Mouse (Mus musculus): Measurements from ENCODE around the gene Cdkn1a. TPM values are rescaled to one million over a fixed set of nuclear protein-coding genes. Genes with fewer than 3 reads are reported as not detected.

The Cdkn1a gene
- polyA plus RNA-seq, 1 experiment from 2014 or later: 184 TPM

DNA sequence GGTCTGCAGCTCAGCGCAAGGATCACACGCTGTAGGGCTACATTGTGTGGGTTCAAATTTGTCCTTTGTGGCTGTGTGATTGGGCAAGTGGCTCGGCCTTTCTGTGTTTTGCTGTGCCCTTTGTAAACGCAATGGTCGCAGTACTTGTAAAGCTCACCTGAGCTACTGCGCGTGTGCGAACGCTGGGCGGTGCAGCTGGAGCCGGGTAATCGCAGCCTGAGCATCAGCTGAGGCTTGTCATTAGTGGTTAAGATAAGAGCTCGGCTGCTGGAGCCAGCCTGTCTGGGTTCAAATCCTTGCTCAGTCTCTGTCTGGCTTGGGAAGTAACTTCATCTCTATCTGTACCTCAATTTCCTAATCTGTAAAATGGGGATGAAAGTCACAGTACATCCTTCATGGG lies 16.7 kb upstream of the Cdkn1a start:
- ATAC-seq: no peak
- Histone ChIP-seq H3K9me3 (ENCODE audit: control insufficient read depth, low read length) (no peaks in the 10 kb centered on the region), H3K27me3 (replicated peaks; ENCODE audit: control insufficient read depth, insufficient read depth, low read length) (no peaks in the 10 kb centered on the region), H3K36me3 (ENCODE audit: control insufficient read depth, insufficient read depth, low read length) (no peaks in the 10 kb centered on the region), H3K4me3 (ENCODE audit: low read length) (no peak overlapping the region), H3K9ac (ENCODE audit: low read depth, low read length) (no peak overlapping the region), H3K27ac (ENCODE audit: low read depth, low read length) (no peak overlapping the region), H3K4me1 (ENCODE audit: control insufficient read depth, insufficient read depth, low read depth, low read length) (peaks cover 3% of the 10 kb centered on the region), H3K4me2 (ENCODE audit: low read length) (no peak overlapping the region)
- 89% methylated on average over 13 of the region's 13 CpGs for WGBS

DNA sequence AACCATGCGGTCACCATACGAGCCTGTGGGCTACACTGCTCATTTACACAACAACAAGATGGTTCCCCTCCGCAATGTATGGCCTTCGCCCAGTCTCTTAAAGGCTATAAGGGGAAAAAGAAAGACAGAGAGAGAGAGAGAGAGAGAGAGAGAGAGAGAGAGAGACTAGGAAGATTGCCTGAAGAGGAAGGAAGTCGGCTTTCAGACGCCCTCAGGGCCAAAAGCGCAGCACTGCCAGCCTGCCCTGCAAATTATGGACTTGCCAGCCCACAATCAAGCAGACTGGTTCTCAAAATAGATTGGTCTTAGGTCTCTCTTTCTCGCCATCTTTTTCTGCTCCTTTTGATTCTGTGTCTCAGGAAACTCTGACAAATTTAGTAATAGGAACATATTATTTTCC lies 14.5 kb upstream of the Cdkn1a start:
- no peak for ATAC-seq

DNA sequence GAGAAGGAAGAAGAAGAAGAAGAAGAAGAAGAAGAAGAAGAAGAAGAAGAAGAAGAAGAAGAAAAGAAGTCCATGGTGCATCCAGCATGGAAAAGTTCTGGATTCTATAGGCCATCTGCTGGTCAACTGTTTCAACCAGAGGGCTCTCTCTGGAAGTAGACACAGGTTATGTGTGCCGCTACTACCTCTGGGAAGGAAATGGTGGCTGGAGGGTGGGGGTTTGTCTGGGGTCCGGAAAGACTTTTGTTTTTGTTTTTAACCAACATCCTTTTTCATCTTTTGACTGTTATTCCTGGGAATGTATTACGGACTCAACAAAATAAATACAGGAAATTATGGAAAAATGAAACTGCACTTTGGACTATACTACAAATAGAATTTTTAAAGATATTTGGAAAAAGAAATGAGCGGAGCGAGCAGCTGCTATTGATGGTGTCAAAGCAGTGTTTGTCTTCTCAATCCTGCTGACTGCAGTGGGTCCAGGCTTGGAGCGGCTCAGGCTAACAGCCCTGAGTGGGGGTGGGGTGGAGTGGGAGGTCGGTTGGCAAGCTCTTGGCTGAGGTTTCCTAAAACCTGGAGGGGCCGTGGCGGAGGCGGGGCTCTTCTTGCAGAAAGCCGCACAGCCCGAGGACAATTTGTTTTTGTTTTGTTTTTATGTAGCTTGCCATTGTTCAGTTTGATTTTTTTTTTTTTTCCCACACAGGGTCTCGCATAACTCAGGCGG lies 12.8 kb upstream of the Cdkn1a start:
- no peak overlapping the region for H3K27ac ChIP-seq (ENCODE audit: low read depth, low read length)
- H3K27me3 ChIP-seq (replicated peaks; ENCODE audit: control insufficient read depth, insufficient read depth, low read length): 0 out of 2 replicates have a peak, but pooled peaks cover 3% of the 10 kb centered on the region
- H3K4me2 ChIP-seq (ENCODE audit: low read length): peak overlapping the region; percentile 53
- H3K36me3 ChIP-seq (ENCODE audit: control insufficient read depth, insufficient read depth, low read length): no peaks in the 10 kb centered on the region
- H3K4me1 ChIP-seq (ENCODE audit: control insufficient read depth, insufficient read depth, low read depth, low read length): peaks cover 13% of the 10 kb centered on the region
- ATAC-seq: peak; percentile 64; the same call in 1 of the 2 replicates
- no peaks in the 10 kb centered on the region for H3K9me3 ChIP-seq (ENCODE audit: control insufficient read depth, low read length)
- H3K9ac ChIP-seq (ENCODE audit: low read depth, low read length): peak overlapping the region; percentile 31
- H3K4me3 ChIP-seq (ENCODE audit: low read length): peak overlapping the region; percentile 24
- 20% methylated on average over 14 of the region's 14 CpGs for WGBS

More for the DNA sequence above, 14.5 kb upstream of the Cdkn1a start:
- Histone ChIP-seq H3K4me1 (ENCODE audit: control insufficient read depth, insufficient read depth, low read depth, low read length) (peaks cover 5% of the 10 kb centered on the region), H3K36me3 (ENCODE audit: control insufficient read depth, insufficient read depth, low read length) (no peaks in the 10 kb centered on the region), H3K4me2 (ENCODE audit: low read length) (no peak overlapping the region), H3K9ac (ENCODE audit: low read depth, low read length) (no peak overlapping the region), H3K27ac (ENCODE audit: low read depth, low read length) (no peak overlapping the region), H3K4me3 (ENCODE audit: low read length) (no peak overlapping the region), H3K9me3 (ENCODE audit: control insufficient read depth, low read length) (no peaks in the 10 kb centered on the region), H3K27me3 (replicated peaks; ENCODE audit: control insufficient read depth, insufficient read depth, low read length) (no peaks in the 10 kb centered on the region)
- WGBS: 87% methylated on average over 8 of the region's 8 CpGs

DNA sequence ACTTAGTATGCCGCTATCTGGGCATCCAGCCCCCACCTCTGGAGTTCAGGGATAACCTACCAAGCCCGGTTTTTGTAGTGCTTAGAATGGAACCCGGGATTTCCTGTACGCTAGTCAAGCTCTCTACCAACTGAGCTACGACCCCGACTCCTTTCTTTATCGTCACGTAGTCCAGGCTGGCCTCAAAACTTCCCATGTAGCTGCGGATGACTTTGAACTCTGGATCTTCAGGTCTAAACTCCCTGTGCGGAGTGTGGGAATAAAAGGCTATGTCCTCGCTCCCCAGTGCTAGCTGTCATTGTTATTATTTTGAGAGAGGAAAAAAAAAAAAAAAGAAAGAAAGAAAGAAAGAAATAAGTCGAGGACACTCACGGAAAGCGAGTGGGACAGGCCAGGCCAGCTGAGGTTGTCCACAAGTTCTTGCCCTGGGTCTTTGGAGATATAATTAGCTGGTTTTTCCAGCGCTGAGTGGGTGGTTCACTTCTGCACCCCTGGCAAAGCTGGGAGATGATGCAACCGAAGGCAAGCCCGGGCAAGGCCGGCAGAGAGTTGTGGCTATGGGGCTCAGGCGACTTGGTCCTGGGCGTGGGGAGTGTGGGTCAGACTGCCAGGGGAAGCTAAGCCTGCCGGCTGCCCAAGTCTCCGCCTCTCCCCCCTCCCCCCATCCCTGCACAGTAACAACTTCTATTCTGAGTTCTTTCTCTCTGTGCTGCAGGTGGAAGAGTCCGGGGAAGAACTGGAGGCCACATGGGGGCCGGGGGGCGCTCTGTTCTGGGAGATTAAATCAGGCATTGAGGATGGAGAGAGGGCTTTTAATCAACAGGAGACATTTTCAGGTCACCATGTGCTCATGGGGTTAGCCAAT lies 12.0 kb upstream of the Cdkn1a start:
- no peaks in the 10 kb centered on the region for H3K36me3 ChIP-seq (ENCODE audit: control insufficient read depth, insufficient read depth, low read length)
- H3K27me3 ChIP-seq (replicated peaks; ENCODE audit: control insufficient read depth, insufficient read depth, low read length): 0 out of 2 replicates have a peak, but pooled peaks cover 3% of the 10 kb centered on the region
- ATAC-seq: peak; percentile 37; the same call in 1 of the 2 replicates
- H3K4me1 ChIP-seq (ENCODE audit: control insufficient read depth, insufficient read depth, low read depth, low read length): peaks cover 13% of the 10 kb centered on the region
- peak overlapping the region; percentile 31; the same call in 1 of the 2 replicates for H3K9ac ChIP-seq (ENCODE audit: low read depth, low read length)
- 0 out of 2 replicates have a peak overlapping the region, but pooled peaks have one; percentile 29 for H3K27ac ChIP-seq (ENCODE audit: low read depth, low read length)
- peak overlapping the region; percentile 24 for H3K4me3 ChIP-seq (ENCODE audit: low read length)
- H3K4me2 ChIP-seq (ENCODE audit: low read length): peak overlapping the region; percentile 53
- no peaks in the 10 kb centered on the region for H3K9me3 ChIP-seq (ENCODE audit: control insufficient read depth, low read length)
- WGBS: 6% methylated on average over 25 of the region's 25 CpGs

DNA sequence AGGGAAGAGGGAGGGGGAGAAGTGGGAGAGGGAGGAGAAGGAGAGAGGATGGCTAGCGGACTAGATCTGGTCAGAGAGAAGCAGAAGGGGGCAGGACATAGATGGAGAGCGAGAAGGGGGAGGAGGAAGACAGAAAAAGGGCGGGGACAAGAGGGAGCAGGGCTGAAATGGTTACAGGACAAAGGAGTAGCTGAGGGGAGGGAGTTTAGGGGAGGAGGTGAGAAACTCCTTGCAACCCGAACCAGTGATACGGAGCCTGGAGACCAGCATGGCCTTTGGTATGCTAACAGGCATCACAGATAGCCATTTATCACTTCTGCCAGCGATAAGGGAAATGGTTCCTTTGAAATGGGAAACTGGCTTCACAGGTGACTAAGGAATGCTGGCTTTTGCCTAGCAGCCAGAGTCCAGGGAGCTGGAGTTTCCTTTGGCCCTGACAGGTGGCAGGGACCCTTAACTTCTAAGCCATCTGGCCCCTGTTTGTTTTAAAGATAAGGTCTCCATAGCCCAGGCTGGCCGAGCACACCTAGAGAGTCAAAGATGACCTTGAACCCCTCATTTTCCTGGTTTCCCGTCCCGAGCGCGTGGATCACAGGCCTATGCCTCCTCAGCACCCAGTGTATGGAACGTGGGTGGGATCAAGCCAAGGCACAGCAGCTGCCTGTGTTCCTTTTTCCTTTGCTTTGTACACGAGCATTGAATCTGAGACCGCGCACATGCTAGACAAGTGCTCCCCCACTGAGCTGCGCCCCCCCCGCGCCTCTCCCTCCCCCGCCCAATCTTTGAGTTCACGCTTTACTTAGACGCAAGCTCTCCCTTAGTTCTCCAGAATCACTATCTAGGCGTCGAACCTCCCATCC lies 9.8 kb upstream of the Cdkn1a start:
- Histone ChIP-seq H3K27me3 (replicated peaks; ENCODE audit: control insufficient read depth, insufficient read depth, low read length) (0 out of 2 replicates have a peak, but pooled peaks cover 3% of the 10 kb centered on the region), H3K36me3 (ENCODE audit: control insufficient read depth, insufficient read depth, low read length) (no peaks in the 10 kb centered on the region), H3K4me3 (ENCODE audit: low read length) (no peak overlapping the region), H3K9me3 (ENCODE audit: control insufficient read depth, low read length) (no peaks in the 10 kb centered on the region), H3K4me1 (ENCODE audit: control insufficient read depth, insufficient read depth, low read depth, low read length) (peaks cover 13% of the 10 kb centered on the region), H3K27ac (ENCODE audit: low read depth, low read length) (no peak overlapping the region), H3K9ac (ENCODE audit: low read depth, low read length) (no peak overlapping the region), H3K4me2 (ENCODE audit: low read length) (peak overlapping the region; percentile 23)
- no peak for ATAC-seq
- WGBS: 5% methylated on average over 23 of the region's 23 CpGs

DNA sequence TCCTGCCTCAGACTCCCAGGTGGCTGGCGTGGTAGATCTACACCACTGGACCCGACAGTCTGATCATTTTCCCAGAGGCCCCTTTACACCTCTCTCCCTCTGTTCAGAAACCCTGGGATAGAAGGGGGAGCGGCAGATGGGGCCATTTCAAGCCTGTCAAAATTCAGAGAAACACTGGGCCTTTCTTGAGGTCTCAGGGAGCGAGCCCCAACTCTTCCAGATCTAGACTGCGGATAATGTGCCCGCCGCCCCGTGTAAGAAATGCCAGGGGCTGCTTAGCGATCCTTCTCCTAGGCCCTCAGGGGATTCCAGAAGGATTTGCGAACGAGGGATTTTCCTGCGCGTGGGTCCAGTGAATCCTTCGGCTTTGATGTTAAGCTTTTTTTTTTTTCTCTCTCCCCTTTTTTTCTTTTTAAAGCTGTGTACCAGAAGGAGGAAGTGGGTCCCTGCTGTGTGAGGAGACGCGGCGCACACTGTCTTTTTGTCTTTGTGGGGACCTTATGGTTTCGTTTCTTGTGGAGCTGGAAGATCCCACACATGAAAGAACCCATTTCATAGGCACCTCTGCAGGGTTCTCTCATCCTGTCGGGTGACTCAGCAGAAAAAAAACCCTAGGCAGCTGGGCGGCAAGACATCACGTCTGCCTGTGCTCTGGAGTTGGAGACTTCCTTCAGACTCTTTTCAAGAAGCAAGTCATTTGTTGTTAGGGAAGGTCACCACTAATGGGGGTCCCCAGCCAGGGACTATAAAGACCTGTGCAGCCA lies 9.0 kb upstream of the Cdkn1a start:
- Histone ChIP-seq H3K9ac (ENCODE audit: low read depth, low read length) (0 out of 2 replicates have a peak overlapping the region, but pooled peaks have one; percentile 13), H3K4me3 (ENCODE audit: low read length) (no peak overlapping the region), H3K36me3 (ENCODE audit: control insufficient read depth, insufficient read depth, low read length) (no peaks in the 10 kb centered on the region), H3K27me3 (replicated peaks; ENCODE audit: control insufficient read depth, insufficient read depth, low read length) (0 out of 2 replicates have a peak, but pooled peaks cover 3% of the 10 kb centered on the region), H3K4me2 (ENCODE audit: low read length) (peak overlapping the region; percentile 23), H3K9me3 (ENCODE audit: control insufficient read depth, low read length) (no peaks in the 10 kb centered on the region), H3K4me1 (ENCODE audit: control insufficient read depth, insufficient read depth, low read depth, low read length) (peaks cover 13% of the 10 kb centered on the region), H3K27ac (ENCODE audit: low read depth, low read length) (no peak overlapping the region)
- 3% methylated on average over 21 of the region's 21 CpGs for WGBS
- ATAC-seq: no peak

DNA sequence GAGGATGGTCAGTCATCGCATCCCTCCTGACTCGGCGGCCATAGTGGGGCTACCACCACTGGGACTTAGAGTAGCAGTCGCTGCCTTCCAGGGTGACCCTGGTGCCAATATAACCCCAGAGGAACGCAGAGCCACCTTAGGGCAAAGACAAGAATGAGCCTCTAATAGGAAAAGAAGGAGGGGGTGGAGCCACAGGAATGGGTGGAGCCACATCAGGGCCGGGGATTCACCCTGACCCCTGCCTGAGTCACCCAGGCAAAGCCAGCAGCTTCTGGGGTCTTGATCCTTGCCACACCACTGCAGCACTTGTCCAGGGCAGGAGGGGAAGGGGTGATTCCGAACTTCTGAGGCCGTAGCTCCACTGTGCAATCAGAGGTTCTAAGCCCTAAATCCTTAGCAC lies 7.2 kb upstream of the Cdkn1a start:
- Histone ChIP-seq H3K9ac (ENCODE audit: low read depth, low read length) (no peak overlapping the region), H3K4me2 (ENCODE audit: low read length) (no peak overlapping the region), H3K27ac (ENCODE audit: low read depth, low read length) (no peak overlapping the region), H3K4me1 (ENCODE audit: control insufficient read depth, insufficient read depth, low read depth, low read length) (peaks cover 10% of the 10 kb centered on the region), H3K36me3 (ENCODE audit: control insufficient read depth, insufficient read depth, low read length) (no peaks in the 10 kb centered on the region), H3K4me3 (ENCODE audit: low read length) (no peak overlapping the region), H3K27me3 (replicated peaks; ENCODE audit: control insufficient read depth, insufficient read depth, low read length) (0 out of 2 replicates have a peak, but pooled peaks cover 3% of the 10 kb centered on the region), H3K9me3 (ENCODE audit: control insufficient read depth, low read length) (no peaks in the 10 kb centered on the region)
- WGBS: 90% methylated on average over 8 of the region's 8 CpGs
- no peak for ATAC-seq

DNA sequence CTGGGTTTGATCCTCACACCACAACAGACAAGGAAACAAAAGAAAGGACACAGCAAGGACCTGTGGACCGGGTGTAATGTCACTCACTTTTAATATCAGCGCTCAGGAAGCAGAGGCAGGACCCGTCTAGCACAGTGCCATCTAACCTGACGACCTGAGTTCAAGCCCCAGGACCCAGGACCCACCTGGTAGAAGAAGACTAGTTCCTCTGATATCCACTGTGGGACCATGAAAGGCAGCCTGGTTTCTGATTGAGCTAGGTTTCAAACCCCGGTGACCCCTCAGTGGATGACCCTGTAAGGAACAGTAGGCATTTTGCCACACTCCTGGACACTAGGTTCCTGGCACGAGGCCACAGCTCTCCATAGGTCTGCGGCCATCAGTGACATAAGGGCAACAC lies 6.1 kb upstream of the Cdkn1a start:
- Histone ChIP-seq H3K9ac (ENCODE audit: low read depth, low read length) (no peak overlapping the region), H3K4me3 (ENCODE audit: low read length) (no peak overlapping the region), H3K4me1 (ENCODE audit: control insufficient read depth, insufficient read depth, low read depth, low read length) (peaks cover 10% of the 10 kb centered on the region), H3K27ac (ENCODE audit: low read depth, low read length) (no peak overlapping the region), H3K9me3 (ENCODE audit: control insufficient read depth, low read length) (no peaks in the 10 kb centered on the region), H3K36me3 (ENCODE audit: control insufficient read depth, insufficient read depth, low read length) (no peaks in the 10 kb centered on the region), H3K4me2 (ENCODE audit: low read length) (no peak overlapping the region), H3K27me3 (replicated peaks; ENCODE audit: control insufficient read depth, insufficient read depth, low read length) (0 out of 2 replicates have a peak, but pooled peaks cover 3% of the 10 kb centered on the region)
- 91% methylated on average over 7 of the region's 7 CpGs for WGBS
- no peak for ATAC-seq
